Mouse (Mus musculus): ENCODE data around the gene Erg. TPM values are rescaled to one million over a fixed set of nuclear protein-coding genes. Genes with fewer than 3 reads are reported as not detected.

Erg gene
- total RNA-seq, 4 experiments from 2014 or later: 3.6 to 5.1 (median 4.4) TPM

DNA sequence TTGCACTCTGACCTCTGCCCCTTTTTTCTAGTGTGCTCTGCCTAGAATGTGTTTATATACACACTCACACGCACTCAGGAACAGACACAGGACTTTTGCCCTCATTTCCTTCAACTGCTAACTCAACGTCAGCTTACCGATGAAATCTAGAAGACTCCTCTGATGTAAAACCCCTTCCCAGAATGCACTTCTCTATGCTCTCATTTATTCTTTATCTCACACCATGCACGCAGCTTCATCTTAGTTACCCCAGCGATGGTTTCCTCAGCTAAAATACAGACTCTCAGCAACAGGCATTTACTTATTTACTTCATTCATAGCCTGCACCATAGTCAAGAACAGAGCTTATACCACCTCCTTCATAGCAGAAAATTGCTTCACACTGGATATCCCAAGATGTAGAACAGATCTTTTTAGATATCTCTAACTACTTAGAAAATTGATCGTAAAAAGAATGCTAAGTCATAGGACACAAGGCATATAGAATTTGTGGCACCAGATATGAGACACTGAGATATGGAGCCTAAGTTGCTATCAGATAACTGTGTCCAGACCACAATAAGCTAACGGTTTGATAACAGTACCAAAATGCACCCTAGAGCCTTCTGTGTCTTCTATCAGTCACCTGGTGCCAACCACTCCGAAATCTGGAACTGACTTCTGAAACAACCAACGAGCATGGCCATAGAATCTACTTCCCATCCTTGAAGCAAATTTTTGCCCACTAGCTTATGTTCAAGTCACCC, 98.6 kb downstream of the Erg start:
- DNase-seq (ENCODE audit: low spot score in 2 of 2): no peak

DNA sequence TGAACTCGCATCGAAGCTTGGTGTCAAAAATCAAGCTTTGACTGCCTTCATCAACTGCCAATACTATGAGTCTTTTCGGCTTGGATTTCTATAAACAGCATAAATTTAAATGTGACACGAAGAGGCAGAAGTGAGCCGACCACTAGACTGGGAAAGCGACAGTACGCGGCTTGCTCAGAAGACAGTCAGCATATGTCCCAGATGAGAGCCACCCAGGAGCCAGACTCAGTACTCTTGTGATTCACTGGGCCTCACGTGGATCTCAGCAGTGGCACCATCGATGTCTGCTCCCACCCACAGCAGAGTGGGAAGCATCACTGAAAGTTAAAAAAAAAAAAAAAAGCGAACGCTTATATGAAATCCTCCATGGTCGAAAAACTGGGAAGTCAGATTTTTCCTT, 105.2 kb downstream of the Erg start:
- DNase-seq (ENCODE audit: low spot score in 2 of 2): peak; percentile 7 to 9

DNA sequence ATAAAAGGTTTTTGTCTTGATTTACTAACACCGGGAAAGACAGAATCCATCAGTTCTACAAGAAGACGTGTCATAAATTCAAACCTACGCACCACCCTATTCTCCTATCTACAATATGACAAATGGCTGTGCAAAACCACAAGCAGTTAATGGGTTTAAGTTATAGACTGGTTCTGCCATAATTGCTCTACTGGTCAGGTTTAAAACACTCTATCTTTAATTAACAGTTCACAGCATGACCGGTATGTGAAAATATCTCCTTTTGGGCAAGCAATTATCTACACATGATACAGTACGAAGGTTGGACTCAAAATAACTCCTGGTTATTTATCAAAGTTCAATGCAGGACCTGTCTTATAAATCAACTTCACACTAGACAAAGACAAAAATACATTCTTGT, 107.8 kb downstream of the Erg start:
- no peak for DNase-seq (ENCODE audit: low spot score in 2 of 2)

DNA sequence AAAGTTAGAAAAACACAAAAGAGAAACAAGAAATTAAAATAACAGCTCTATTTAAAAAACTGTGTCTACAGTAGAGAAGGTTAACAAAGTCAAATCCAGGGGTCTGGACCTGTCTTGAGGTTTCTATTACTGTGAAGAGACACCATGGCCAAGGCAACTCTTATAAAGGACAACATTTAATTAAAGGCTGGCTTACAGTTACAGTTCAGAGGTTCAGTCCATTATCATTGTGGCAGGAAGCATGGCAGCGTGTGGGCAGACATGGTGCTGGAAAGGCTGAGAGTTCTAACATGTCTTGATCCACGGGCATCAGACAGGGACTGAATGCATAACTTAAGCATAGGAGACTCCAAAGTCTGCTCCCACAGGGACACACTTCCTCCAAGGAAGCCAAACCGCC, 111.4 kb downstream of the Erg start:
- no peak for DNase-seq (ENCODE audit: low spot score in 2 of 2)

DNA sequence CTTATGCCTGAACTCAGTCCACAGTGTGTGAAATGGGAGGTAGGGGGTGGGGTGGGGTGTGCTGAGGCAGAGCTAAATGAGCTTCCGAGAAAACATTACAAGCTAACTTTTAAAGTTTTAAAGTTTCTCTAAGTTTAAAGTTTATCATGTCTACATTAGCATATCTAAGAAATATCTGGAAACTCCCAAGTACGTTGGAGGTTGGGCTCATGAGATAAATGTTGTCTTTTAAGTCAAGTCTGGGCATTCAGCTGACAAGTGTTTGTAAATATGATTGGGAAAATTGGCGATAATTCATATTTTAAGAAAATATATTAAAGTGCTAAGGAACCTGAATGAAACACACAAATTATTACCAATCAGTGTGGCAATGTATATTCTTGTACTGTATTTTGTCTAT, 112.4 kb downstream of the Erg start:
- DNase-seq (ENCODE audit: low spot score in 2 of 2): no peak

DNA sequence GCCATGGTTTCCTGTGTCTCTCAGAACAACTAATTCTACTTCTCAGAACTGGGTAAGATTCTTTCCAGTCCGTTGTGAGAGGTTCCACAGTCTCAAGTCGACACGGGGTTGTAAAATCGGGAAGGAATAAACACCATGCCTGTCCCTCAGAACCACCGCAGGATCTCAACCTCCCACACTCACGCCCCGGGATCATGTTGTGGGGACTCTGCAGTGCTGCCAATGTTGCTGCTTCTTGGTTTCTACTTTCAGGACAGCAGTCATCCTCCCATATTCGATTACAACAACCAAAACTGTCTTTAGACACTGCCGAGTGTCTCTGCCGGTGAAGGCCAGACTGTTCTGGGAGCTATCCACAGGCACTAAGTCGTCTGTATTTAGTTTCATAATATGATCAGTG, 113.6 kb downstream of the Erg start:
- no peak for DNase-seq (ENCODE audit: low spot score in 2 of 2)

DNA sequence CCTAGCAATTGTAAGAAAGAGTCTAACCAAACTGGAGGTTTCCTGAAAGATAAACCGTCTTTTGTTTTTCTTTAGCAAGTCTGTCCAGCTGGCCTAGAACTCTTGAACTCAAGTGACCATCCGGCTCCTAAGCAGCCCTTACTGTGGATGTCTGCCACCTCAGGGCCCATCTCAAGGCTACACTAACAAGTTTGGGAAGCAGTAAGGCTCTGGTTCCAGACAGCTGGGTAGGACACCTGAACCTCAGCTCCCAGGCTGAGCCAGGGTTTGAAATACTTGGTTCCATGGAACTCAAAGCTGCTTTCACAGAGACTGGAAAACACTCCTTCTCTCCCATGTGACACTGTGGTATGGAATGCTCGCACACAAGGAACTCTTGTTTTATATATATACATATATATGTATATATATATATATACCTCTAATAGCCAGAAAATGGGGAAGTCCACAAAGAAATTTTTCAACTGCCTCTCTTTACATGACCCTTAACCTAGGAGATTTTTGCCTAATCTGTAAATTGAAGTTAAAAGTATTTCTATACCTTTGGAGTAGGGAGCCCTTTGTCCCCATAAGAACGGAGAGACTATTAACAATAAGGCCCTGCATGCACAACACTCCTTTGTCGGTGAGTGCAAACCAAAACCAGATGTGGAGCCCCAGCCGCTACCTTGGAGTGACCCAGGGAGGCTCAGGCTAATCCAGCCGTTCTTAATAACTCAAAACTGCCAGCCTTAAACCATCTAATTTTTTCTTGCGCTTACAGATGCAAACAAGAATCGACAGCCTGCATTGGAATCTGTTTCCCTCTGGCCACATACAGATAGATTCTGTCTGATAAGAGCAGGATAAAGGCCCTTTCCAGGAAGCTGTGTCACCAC, 116.9 kb downstream of the Erg start:
- no peak for DNase-seq (ENCODE audit: low spot score in 2 of 2)

DNA sequence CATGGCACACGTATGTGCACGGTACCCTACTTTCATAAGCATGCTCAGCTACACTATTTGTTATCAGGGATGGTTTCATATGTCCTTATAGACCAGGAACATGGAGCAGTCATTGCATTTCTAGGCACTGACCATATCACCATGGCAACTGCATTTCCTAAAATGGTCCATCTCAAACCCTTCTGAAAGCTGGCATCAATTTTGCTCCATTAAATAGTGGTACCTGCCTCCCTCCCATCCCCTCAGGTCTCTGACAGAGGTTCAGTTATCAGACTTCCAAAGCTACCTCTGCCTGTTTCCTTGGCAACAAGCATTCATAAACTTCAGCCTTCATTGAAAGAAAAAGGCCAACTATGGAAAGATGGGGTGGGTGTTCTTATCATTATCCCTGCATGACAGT, 118.5 kb downstream of the Erg start:
- DNase-seq (ENCODE audit: low spot score in 2 of 2): no peak

DNA sequence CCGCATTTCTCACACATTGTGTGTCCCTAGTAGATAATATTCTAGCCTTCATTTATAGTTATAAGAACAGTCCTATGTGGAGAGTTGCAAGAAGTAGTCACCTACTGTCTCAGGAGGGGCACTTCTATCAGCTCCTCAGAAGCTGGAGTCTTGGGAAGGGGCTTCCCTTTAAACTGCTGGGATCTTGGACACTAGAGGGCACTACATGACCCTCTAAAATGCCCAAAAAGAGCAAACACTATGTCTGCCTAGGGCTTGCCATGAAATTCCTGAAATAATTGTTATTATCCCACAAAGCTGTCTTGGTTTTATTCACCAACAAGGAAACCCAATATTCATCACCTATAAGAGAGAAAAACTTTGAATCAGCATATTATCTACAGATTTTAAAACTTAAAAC, 119.8 kb downstream of the Erg start:
- no peak for DNase-seq (ENCODE audit: low spot score in 2 of 2)

DNA sequence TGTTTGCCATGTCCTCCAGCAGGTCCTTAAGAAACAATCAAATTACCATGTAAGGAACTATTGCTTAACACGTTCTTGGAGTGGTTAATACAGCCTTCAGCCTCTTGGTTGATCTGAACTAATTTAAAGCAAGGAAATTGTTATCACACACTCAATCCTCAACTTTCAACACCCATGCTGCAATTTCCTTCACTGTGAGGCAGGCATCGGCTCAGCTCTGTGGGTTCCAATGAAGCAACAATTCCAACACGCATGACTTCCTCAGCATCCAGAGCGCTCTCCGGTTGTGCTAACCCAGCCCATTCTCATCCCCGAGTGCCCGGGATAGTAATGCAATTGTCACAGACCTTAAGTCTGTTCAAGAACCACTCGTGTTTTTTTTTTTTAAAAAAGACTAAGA, 121.8 kb downstream of the Erg start:
- DNase-seq (ENCODE audit: low spot score in 2 of 2): no peak

DNA sequence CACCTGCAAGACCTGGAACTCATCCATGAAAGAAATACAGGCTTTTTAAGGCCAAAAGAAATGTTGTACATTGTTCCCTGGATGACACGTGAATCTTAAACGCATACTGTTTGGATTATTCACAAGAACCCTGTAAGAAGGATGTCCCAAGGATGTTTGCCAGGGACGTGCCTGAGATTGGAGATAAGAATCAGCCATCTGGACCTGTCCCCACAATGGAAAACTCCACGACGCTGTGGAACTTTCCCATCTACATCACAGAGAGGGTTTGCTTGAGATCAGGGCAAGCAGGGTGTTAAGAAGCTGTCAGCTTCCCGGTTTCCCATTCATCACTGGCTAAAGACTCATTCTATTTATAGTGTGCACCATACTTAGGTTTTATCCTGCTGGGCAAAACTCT, 122.6 kb downstream of the Erg start:
- DNase-seq (ENCODE audit: low spot score in 2 of 2): no peak

DNA sequence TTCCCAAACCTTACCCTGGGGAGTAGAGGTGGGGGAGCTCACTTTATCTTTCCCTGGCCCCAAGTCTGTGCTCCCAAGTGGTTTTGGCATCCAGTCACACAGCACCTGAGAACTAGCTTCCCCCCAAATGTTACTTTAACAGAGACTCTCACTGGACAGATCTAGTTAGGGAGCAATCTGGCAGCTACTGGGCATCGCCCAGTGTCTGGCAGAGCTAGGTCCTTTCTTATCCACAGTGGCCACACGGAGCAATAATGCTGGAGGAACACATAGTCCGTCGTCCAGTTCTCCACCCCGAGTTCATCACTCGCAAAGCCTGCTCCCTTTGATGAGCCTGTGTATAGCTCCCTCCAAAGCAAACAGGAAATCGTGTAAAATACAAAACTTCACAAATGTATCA, 124.5 kb downstream of the Erg start:
- DNase-seq (ENCODE audit: low spot score in 2 of 2): no peak

DNA sequence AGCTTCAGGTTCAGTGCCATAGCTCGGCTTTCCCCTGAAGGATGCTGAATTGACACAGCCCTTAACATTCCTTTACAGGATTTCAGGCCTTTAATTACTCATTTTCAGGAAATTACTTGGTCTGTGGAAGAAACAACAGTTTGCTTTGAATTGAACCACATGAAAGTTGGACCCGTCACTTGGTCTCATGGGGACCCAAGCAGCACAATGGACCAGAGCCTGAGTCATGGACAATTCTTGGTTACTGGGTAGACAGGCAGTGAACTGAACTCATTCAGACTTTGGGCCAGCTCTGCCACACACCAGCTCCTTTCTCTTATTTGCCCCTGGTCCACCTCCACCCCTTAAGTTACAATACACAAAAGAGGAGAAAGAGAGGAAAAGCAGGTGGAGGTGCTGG, 126.1 kb downstream of the Erg start:
- DNase-seq (ENCODE audit: low spot score in 2 of 2): no peak

DNA sequence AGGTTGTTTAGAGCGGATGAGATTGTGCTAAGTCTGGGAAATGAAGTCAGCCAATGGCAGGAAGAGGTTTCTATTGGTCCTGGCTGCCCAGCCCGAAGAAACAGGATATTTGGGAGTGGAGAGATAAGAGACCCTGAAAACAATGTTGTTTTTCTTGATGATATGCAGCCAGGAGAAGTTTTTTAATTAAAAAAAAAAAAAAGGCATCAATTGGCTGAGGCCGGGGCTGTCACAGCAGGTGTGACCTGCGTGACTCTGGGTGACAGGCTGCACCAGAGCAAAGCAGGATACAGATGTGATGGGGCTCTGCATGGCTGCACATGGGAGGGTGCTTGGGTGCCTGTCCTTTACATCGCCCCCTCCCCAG, 127.1 kb downstream of the Erg start:
- DNase-seq (ENCODE audit: low spot score in 2 of 2): no peak

DNA sequence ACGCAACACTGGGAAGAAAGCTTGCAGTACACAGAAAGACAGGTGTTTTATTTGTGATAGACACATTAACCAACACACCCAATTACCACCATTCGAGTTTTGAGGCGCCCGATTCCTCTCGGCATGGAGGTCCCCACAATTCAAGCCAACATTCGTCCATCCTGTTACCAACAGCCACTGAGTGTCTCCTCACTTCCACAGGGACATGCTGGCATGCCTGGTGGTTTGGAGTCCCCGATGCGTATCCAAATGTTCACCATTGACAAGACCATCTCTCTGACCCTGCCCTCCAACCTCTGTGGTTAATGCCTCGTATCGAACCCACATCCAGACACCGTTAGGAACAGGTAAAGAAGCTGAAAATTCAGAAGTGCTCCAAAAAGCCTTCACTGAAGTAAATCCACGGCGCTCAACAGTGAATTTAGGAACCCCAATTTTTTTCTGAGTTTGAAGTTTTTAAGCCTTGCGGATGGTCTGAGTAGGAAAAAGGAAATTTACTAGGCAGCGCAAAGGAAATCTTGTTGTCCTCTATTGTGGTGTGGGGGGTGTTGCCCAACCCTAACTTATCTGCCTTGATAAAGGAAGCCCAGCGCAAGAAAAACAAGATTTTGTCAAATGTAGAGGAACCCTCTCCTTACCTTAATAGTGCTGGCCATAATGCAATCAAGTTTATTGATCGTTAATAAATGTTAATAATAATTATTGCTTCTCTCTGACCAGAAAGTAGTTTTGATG, 127.6 kb downstream of the Erg start:
- DNase-seq (ENCODE audit: low spot score in 2 of 2): no peak

DNA sequence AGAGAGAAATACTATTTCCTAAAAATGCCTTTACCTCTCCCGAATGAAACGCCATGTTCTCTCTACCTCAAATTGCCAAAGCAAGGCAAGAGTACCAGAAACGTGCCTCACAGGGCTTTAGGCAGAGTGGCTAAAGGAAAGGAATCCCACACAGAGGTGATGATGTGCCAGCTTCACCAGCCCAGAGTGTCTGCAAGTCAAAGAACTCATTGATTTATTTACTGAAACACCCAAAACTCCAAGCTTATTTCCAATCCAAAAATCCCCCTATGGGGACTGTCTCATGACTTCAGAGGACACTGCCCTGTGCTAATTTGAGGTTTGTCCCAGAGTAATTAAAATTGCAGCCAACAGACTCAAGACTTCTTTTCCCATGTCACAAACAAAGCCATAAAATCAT, 129.4 kb downstream of the Erg start:
- no peak for DNase-seq (ENCODE audit: low spot score in 2 of 2)

DNA sequence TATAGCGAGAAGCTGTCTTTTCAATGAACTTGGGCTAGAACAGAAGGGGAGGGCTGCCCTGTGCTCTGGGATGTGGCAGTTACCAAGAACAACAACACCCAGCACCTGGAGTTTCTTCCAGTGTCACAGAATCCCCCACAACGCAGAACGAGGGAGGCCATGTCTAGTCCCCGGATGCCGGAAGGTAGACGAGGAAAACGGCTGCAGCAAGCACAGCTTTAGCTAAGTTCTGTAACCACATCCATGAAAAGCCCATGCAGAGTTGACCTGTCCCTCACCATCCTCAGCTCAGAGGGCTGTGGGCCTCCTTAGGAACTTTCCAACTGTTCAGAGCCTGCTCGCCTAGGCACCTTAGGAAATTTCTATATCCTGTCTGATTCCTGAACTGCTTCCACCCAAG, 130.5 kb downstream of the Erg start:
- DNase-seq (ENCODE audit: low spot score in 2 of 2): no peak

DNA sequence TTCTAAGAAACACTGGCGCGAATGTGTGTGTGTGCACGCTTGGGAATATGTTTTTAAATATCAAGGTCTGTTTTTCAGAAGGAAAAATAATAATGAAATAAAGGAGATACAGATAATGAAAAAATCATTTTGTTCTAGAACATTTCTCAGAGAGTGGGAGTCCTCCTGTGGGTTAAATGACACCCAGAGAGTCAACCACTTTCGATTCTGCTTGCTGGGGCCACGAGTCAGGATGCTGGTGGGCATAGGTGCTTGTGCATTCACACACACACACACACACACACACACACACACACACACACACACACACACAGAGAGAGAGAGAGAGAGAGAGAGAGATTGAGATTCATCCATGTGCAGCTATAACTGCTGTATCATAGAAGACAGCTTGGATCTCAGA, 130.9 kb downstream of the Erg start:
- no peak for DNase-seq (ENCODE audit: low spot score in 2 of 2)

DNA sequence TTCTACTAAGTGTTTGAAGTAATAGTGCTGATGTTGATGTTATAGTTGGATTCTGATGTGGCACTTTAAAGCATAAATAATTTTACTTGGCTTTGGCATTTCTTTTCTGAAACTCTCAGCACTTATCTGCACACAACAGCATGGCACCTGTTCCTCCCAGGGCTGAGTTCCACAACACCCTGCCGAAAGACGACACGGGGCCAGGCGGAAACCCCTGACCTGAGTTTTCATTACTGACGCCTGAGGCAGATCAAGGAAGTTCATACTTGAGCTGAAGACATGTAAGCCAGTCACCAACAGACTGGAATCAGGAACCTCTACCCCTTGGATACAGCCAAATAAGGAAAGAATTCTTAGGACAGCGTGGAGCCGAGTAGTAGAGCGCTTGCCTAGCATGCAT, 134.0 kb downstream of the Erg start:
- no peak for DNase-seq (ENCODE audit: low spot score in 2 of 2)

DNA sequence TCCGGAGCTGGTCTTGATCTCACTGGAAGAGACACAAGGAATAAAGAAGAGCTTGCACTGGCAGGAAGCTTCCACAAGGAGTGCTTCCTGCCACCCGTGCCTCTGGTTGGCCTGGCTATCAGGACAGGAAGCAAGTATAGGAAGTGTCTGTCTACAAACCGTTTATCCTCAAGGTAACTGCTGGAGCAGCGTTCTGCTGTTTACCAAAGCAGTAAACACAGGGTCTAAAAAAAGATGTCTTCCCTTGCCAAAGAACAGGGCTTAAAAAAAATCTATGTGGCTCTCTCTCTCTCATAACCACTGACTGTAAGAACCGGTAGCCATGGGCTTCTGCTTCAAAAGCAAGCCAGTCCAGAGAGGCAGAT, 137.1 kb downstream of the Erg start:
- no peak for DNase-seq (ENCODE audit: low spot score in 2 of 2)

DNA sequence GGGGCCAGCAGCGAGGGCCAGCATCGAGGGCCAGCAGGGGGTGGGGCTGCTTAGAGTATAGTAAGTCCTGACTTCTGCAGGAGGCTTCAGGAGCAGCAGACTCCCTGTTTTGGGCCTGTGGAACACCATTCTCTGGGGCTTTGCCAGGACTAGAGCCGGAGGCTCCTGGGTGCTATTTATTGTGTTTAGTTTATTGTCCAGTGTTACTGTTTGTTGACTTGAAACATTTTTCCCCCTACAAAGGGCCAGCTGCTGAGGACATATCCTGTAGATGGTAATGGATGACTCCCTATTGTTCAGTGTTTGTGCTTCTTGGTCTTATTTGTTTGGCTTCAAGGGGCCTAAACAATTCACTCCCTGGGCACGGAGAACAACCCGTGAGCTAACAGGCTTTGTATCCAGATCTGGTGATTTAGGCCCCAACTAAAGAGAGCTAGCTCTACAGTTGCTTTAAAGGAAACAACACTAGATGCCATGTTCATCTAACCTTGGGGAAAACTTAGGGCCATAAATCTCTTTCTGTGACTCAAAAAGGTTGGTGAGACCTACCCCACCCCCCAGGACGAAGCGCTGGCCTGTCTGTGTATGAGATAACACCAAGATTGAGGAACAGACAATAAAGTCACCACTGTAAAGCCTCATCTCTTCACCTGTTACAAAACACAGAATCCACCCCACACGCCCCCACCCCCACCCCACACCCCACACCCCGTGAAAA, 137.6 kb downstream of the Erg start:
- no peak for DNase-seq (ENCODE audit: low spot score in 2 of 2)

DNA sequence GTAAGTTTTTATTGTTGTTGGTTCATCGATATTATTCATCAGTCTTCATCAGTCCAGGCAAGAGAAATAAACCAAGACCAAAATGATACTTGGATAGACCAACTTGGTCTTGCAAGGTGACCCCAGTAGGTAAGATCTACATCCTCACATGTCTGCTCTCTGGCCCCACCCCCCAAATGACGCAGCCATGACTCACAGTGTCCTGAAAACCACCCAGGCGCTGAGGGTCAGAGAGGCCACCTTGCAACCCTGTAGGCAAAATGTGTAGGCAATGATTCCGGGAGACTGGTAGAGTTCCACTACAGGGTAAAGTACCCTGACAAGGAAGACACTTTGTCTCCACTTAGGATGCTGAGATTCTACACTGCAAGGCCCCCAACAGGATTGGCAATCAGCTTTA, 138.5 kb downstream of the Erg start:
- DNase-seq (ENCODE audit: low spot score in 2 of 2): no peak
